ENCODE assay signal across 9 mouse cellular contexts in genomic region chr4:86545615-86546014, GRCm38 (mm10). TPM values are rescaled to one million over a fixed set of nuclear protein-coding genes. Genes with fewer than 3 reads are reported as not detected.
DNase-seq lines count a peak whose midpoint lies in the region; ATAC-seq and TF ChIP-seq lines count a peak whose summit lies in the region.
"Had no signal": no experiment of that assay in that cellular context is flagged by ENCODE, and none has a peak within 500 bp of the region (broad histone marks: within the 10 kb centered on the region; RNA-seq: fewer than 3 reads in every experiment).

No protein-coding gene starts in this region.

- in situ Hi-C loops in CH12.LX (cut with MboI; ENCODE audit: low pct_ligation_motif_present, low pct_unique_long_range_greater_than_20kb, low sequenced_read_pairs), result loop anchor here (10.0 to 25.0 kb wide), 2 partner anchors 149 to 708 kb away; no protein-coding TSS in a partner anchor

- ATAC-seq in hindbrain, postnatal 0 days, result peak; percentile 35; the same call in 1 of the 2 replicates

- no peaks in the 10 kb centered on the region for H3K79me2 ChIP-seq in CH12.LX (replicated peaks; ENCODE audit: control insufficient read depth, extremely low read depth, insufficient read depth, poor library complexity, severe bottlenecking)

- H3K4me3 ChIP-seq in CH12.LX (replicated peaks in 1 of 3; ENCODE audit: low read depth in 2 of 3, low read length in 2 of 3, poor library complexity in 1 of 3), result no peak overlapping the region
- H3K4me3 ChIP-seq in hindbrain, postnatal 0 days (ENCODE audit: low read length), result no peak overlapping the region

- H3K4me1 ChIP-seq in CH12.LX (ENCODE audit: control insufficient read depth in 1 of 2, insufficient read depth in 2 of 2), result peaks cover 9 to 44% of the 10 kb centered on the region in 2 experiments
- no peaks in the 10 kb centered on the region for H3K4me1 ChIP-seq in hindbrain, postnatal 0 days (ENCODE audit: insufficient read depth, low read length)

- no peaks in the 10 kb centered on the region for H3K27me3 ChIP-seq in CH12.LX (replicated peaks)
- no peaks in the 10 kb centered on the region for H3K27me3 ChIP-seq in hindbrain, postnatal 0 days (ENCODE audit: insufficient read depth, low read length)

- TF ChIP-seq POLR2A in CH12.LX (IDR thresholded peaks at IDR 0.05; ENCODE audit: low read depth, low read length), result no peak

- H3K9me3 ChIP-seq in CH12.LX (replicated peaks; ENCODE audit: low read length), result no peaks in the 10 kb centered on the region
- no peaks in the 10 kb centered on the region for H3K9me3 ChIP-seq in hindbrain, postnatal 0 days (ENCODE audit: low read length)

- dilution Hi-C loops in CH12.LX (cut with MboI; ENCODE audit: extremely low pct_ligation_motif_present, extremely low pct_unique_long_range_greater_than_20kb, low sequenced_read_pairs), result no loop called here

- H3K36me3 ChIP-seq in CH12.LX (replicated peaks in 1 of 2; ENCODE audit: control insufficient read depth in 1 of 2, insufficient read depth in 1 of 2, low read length in 1 of 2), result no peaks in the 10 kb centered on the region
- H3K36me3 ChIP-seq in hindbrain, postnatal 0 days (ENCODE audit: insufficient read depth, low read length), result no peaks in the 10 kb centered on the region

- WGBS in hindbrain, postnatal 0 days, result 48% methylated on average over 5 of the region's 5 CpGs

- DNase-seq in kidney, adult 18-20 months, result peak; percentile 5
- DNase-seq in kidney, postnatal 4 days, result no peak
- DNase-seq in CH12.LX (ENCODE audit: extremely low read depth), result peak; percentile 20
- DNase-seq in MN1 (ENCODE audit: low spot score), result peak; percentile 18
- DNase-seq in hindbrain, postnatal 0 days (ENCODE audit: low spot score), result peak; percentile 81
- no peak for DNase-seq in gastrocnemius, postnatal 10 days
- DNase-seq in left cerebral cortex, adult 9 months (ENCODE audit: low spot score in 2 of 2), result no peak
- DNase-seq: thymus, postnatal 4 days had no signal

- peak; percentile 33 to 69; a peak in 3 of 4 replicates for TF ChIP-seq CTCF in CH12.LX (conservative IDR thresholded peaks at IDR 0.05 in 1 of 2, IDR thresholded peaks at IDR 0.05 in 1 of 2; ENCODE audit: low read depth in 2 of 2, low read length in 2 of 2)
- peak; percentile 77 for TF ChIP-seq CTCF in hindbrain, postnatal 0 days (IDR thresholded peaks at IDR 0.05; ENCODE audit: low read depth)

- H3K9ac ChIP-seq in CH12.LX (ENCODE audit: insufficient read depth, low read depth), result no peak overlapping the region
- no peak overlapping the region for H3K9ac ChIP-seq in hindbrain, postnatal 0 days (replicated peaks; ENCODE audit: low read length)

- no peak for TF ChIP-seq EP300 in CH12.LX (IDR thresholded peaks at IDR 0.05; ENCODE audit: low read length)

- no peak overlapping the region for H3K27ac ChIP-seq in CH12.LX (ENCODE audit: insufficient read depth, low read depth)
- no peak overlapping the region for H3K27ac ChIP-seq in hindbrain, postnatal 0 days

- peak; percentile 62 for TF ChIP-seq RAD21 in CH12.LX (IDR thresholded peaks at IDR 0.05; ENCODE audit: low read depth, low read length)

- H3K4me2 ChIP-seq in CH12.LX (ENCODE audit: insufficient read depth, low read depth, poor library complexity, severe bottlenecking), result no peak overlapping the region; the same call in 1 of the 2 replicates
- no peak overlapping the region for H3K4me2 ChIP-seq in hindbrain, postnatal 0 days (ENCODE audit: low read depth, low read length)

TF ChIP-seq in CH12.LX, 34 proteins besides CTCF, POLR2A, EP300 and RAD21:
- TF ChIP-seq SIN3A (IDR thresholded peaks at IDR 0.05; ENCODE audit: low read length), result no peak
- TF ChIP-seq SMC3 (IDR thresholded peaks at IDR 0.05; ENCODE audit: low read depth, low read length), result peak; percentile 42
- no peak for TF ChIP-seq USF1 (IDR thresholded peaks at IDR 0.05; ENCODE audit: low read depth, low read length)

RNA-seq across cellular contexts. Expression of gene Saxo1, which starts 12.5 kb away (rescaled TPM):
- total RNA-seq in CH12.LX (2012; rRNA removed) (not detected in 2 replicates), CH12.LX (2014; rRNA removed) (not detected in 2 replicates)
- not detected in 2 replicates for polyA plus RNA-seq in CH12.LX (2012; ENCODE audit: insufficient read length, low read depth)
- not detected in 2 replicates for total RNA-seq in hindbrain, postnatal 0 days (2014; rRNA removed)
- not detected in 2 replicates for polyA plus RNA-seq in hindbrain, postnatal 0 days (2015; fragmentation: Nextera tagmentation; extraction: Ambion mirVana)
- not detected for total RNA-seq in gastrocnemius, postnatal 10 days (2021)
- total RNA-seq: layer of hippocampus, postnatal 14 days had no signal

RNA-seq across cellular contexts. Expression of gene Rraga, which starts 29.9 kb away (rescaled TPM):
- total RNA-seq in CH12.LX (2012; rRNA removed) (12.3 and 13.6 TPM in 2 replicates), CH12.LX (2014; rRNA removed) (29.3 and 38.3 TPM in 2 replicates)
- 87.3 and 96.2 TPM in 2 replicates for polyA plus RNA-seq in CH12.LX (2012; ENCODE audit: insufficient read length, low read depth)
- total RNA-seq in hindbrain, postnatal 0 days (2014; rRNA removed), result 31.3 and 31.5 TPM in 2 replicates
- polyA plus RNA-seq in hindbrain, postnatal 0 days (2015; fragmentation: Nextera tagmentation; extraction: Ambion mirVana), result 135 and 143 TPM in 2 replicates
- total RNA-seq in gastrocnemius, postnatal 10 days (2021), result 10 to 100 TPM; 54.1 to 55.2 TPM

Comparison
In these comparisons a context has a peak if more than half of its experiments do, and no peak if none do; other contexts are left out.
1. DNase-seq: peak in kidney, adult 18-20 months (single experiment), CH12.LX (single experiment), MN1 (single experiment) and hindbrain, postnatal 0 days (single experiment); none in kidney, postnatal 4 days (0 of 2), gastrocnemius, postnatal 10 days (single experiment) and left cerebral cortex, adult 9 months (0 of 2).